Mouse (Mus musculus): Measurements from ENCODE around the gene Strada.

The Strada gene

GRCm38 (mm10) chr11:106187326-106187725 is 14.6 kb downstream of the Strada start:
- no peak for DNase-seq (ENCODE audit: low spot score in 2 of 2)

GRCm38 (mm10) chr11:106180449-106180801 is 21.5 kb downstream of the Strada start:
- DNase-seq (ENCODE audit: low spot score in 2 of 2), result no peak

- DNase-seq (ENCODE audit: low spot score in 2 of 2), result peak; percentile 37 to 54
Measured at GRCm38 (mm10) chr11:106179711-106180448, 22.1 kb downstream of the Strada start.

GRCm38 (mm10) chr11:106178036-106178782 is 23.8 kb downstream of the Strada start:
- DNase-seq (ENCODE audit: low spot score in 2 of 2), result no peak

- DNase-seq (ENCODE audit: low spot score in 2 of 2), result no peak
Measured at GRCm38 (mm10) chr11:106176372-106176771, 25.6 kb downstream of the Strada start.

- no peak for DNase-seq (ENCODE audit: low spot score in 2 of 2)
Measured at GRCm38 (mm10) chr11:106175081-106175480, 26.9 kb downstream of the Strada start.

- DNase-seq (ENCODE audit: low spot score in 2 of 2), result no peak
Measured at GRCm38 (mm10) chr11:106174372-106174771, 27.6 kb downstream of the Strada start.

- no peak for DNase-seq (ENCODE audit: low spot score in 2 of 2)
Measured at GRCm38 (mm10) chr11:106173228-106173627, 28.7 kb downstream of the Strada start.

- no peak for DNase-seq (ENCODE audit: low spot score in 2 of 2)
Measured at GRCm38 (mm10) chr11:106170807-106171206, 31.2 kb downstream of the Strada start.

GRCm38 (mm10) chr11:106167435-106167834 is 34.5 kb downstream of the Strada start:
- no peak for DNase-seq (ENCODE audit: low spot score in 2 of 2)

GRCm38 (mm10) chr11:106164601-106165180 is 37.3 kb downstream of the Strada start:
- DNase-seq (ENCODE audit: low spot score in 2 of 2), result no peak

GRCm38 (mm10) chr11:106163546-106163945 is 38.4 kb downstream of the Strada start:
- DNase-seq (ENCODE audit: low spot score in 2 of 2), result no peak

- DNase-seq (ENCODE audit: low spot score in 2 of 2), result no peak
Measured at GRCm38 (mm10) chr11:106162237-106162636, 39.7 kb downstream of the Strada start.

GRCm38 (mm10) chr11:106160841-106161721 is 40.9 kb downstream of the Strada start, which contains the start of the genes Gm10840 and Limd2:
Gene Gm10840 (plus strand): TSS chr11:106160850.
Gene Limd2 (minus strand): TSS chr11:106160860.
- DNase-seq (ENCODE audit: low spot score in 2 of 2), result peak; percentile 92 to 95

GRCm38 (mm10) chr11:106159921-106160840 is 41.8 kb downstream of the Strada start:
- peak; percentile 79 to 82 for DNase-seq (ENCODE audit: low spot score in 2 of 2)

- DNase-seq (ENCODE audit: low spot score in 2 of 2), result peak in 1 of 2 experiments; percentile 51
Measured at GRCm38 (mm10) chr11:106159216-106159920, 42.6 kb downstream of the Strada start.

- DNase-seq (ENCODE audit: low spot score in 2 of 2), result no peak
Measured at GRCm38 (mm10) chr11:106158930-106159215, 43.1 kb downstream of the Strada start.

GRCm38 (mm10) chr11:106158081-106158929 is 43.7 kb downstream of the Strada start:
- DNase-seq (ENCODE audit: low spot score in 2 of 2), result no peak

GRCm38 (mm10) chr11:106157154-106157553 is 44.8 kb downstream of the Strada start:
- no peak for DNase-seq (ENCODE audit: low spot score in 2 of 2)
